Mouse (Mus musculus) right cerebral cortex, adult 18-20 months (tissue): ENCODE measurements around the gene Kcne1.

Experiments used
- DNase-seq: peaks from one replicate; pipeline ENCODE4 v3.0.0; 2022; ENCODE audit warnings: mixed read lengths

Gene Kcne1

DNA sequence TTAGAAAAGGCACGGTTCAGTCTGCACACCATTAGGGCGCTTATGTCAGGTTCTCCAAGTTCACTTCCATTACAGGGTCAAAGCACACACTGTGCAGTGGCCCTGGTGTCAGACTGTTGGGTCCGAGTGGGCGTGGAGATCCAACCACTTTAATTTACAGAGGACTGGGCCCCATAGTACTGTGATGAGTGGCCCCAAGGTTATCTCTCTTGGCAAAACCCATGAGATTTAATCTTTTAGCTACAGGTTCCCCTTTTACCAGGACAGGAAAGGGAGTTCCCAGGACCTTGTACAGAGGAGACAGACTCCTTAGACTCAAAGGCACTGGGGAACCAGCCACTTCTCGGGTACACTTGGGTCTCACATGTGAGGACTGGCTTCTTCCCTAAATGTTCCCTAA is 3.9 kb downstream of the Kcne1 start:
- no peak for DNase-seq

DNA sequence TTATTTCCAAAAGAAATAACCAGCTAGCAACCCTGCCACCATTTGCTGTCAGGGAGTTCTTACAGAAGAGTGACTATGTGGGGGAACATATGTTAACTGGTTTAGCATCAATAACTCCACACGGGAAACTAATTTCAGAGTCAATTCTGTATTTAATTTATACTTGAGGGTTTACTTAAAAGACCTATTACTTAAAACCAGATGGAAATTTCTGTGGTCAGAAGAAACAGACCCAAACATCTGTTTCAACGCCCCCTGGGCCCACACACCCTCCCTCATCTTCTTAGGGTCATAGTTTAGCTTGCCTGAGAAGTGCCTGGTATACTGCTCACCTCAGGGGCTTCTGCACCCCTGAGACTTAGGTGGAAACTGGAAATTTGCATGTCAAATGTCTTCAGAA is 5.4 kb downstream of the Kcne1 start:
- no peak for DNase-seq

DNA sequence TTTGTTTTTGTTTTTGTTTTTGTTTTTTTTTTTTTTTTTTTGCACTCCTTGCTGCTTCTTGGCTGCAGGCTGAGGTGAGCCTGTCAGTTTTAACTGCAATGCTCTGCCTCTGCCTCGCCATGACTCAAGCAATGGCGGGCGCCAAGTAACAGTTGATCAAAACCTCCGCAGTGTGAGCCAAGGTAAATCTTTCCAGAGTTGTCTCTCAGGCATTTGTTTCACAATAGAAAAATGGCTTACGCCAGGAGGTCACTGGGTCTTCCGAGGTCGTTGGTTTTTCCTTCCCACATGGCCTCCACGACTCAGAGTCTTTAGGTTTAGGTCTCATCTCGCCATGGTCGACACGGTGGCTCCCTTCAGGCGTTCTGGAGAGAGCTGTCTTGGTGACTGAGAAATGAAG is 6.0 kb downstream of the Kcne1 start:
- DNase-seq, result no peak

DNA sequence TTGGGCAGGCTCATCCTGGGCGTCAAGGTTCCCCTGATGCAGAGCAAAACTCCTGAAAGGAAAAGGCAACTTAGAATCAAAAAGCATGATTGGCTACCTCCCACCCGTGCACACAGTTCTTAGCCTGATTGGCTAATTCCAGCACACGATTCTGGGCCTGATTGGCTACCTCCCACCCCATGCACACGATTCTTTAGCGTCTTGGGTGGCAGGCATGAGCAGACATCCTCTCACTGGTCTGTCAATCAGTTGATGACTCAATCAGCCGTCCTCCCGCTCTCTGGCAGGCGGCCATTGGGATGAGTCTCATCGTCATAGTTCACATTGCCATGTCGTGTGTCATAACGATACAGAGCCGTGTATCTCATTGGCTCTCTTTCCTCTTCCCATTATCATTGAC is 10.3 kb downstream of the Kcne1 start:
- no peak for DNase-seq

DNA sequence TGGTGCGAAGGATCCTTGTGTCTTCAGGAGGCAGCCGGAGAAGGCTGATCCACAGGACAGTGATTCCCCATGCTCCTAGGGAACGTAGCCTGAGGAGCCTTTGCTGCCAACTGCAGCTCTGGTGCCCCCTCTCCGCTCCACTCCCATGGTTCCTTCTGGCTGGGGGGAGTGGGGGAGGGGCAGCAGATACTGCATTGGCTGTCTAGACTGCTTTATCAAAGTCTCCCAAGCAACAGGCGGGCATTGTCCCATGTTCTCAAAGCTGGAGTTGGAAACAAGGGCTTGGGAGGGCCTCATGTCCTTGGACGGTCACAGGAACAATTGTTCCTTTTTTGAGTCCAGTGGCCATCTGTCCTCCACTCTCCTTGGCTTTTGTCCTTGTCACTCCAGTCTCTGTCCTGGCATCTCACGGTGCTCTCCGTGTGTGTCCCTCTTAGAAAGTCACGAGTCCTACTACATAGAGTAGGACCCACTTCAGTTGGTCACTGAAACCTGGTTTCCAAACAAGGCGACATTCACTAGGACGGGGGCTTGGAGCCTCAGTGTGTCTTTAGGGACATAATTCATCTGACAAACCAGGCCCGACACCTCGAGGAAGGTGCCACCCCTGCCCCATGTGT is 12.9 kb downstream of the Kcne1 start:
- DNase-seq, result no peak

DNA sequence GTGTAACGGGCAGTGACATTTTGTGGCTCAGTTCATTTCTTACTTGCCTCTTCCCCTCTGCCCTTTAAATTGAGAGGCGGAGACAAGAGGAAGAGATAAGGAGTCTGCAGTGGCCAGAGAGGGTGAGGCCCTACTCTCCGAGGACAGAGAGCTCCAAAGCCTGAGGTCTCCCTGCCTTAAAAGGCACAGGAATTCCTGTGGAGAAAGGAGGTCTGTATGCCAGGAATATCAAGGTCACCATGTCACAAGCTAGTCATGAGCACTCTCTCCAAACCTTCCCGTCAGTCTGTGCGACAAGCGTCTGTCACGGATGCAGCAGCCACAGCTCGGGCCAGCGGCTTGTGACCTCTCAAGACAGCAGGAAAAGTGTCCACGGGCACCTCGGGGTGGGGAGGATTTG is 14.1 kb downstream of the Kcne1 start:
- no peak for DNase-seq

DNA sequence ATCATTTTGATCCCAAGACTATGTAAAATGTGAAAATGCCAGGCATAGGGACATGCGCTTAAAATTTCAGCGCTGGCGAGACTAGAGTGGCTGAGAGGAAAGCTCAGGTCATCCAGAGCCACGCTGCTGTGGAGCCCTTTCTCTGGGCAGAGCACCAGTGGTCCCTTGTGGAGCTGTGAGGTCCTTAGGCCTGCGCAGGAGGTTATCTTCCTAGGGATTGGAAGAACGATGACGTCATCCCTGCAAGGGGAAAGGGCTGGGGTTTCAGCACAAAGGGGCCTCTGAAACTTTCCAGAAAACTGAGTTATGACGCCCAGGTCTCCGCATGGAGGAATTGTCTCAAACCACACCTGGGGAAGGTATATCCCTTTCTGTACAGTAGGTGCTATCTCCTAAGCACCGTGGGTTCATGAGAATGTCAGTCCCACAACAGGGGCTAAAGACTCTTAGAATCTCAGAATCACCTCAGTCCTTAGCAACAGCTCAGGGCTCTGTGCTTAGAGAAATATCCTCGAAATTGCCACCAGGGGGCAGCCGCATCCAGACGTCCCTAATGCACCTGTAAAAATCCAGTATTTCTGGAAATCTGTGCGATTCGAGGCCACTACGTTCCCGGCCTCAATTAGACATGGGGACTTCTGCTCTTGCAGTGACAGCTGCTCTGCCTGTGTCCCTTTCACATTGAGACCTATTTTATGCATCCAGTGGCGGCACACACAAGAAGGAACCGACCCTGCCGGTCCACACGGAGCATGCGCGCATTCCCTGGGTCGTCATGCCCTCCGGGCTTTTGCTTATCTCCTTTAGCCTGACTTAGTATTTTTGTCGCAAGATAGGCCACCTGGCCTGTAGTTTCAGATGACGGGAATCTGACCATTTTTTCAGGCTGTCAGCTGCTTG is 18.4 kb downstream of the Kcne1 start:
- peak; percentile 74 for DNase-seq

DNA sequence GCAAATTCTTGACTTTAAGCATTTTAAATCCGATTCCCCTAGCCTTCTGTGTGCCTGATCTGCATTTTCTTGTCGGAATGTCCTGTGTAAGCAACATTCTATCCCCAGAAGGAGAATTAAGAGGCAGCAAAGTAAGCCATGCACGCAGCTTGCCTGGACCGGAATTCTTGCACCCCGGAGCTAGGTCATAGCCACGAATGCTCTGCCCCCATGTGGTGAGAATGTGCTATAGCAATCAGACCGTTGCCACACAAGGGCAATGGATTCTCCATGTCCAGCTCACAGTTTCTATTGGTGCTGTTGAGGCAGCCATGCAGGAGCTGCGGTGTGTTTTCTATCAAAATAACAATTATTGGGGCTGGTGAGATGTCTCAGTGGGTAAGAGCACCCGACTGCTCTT is 23.0 kb downstream of the Kcne1 start:
- DNase-seq, result peak; percentile 67

DNA sequence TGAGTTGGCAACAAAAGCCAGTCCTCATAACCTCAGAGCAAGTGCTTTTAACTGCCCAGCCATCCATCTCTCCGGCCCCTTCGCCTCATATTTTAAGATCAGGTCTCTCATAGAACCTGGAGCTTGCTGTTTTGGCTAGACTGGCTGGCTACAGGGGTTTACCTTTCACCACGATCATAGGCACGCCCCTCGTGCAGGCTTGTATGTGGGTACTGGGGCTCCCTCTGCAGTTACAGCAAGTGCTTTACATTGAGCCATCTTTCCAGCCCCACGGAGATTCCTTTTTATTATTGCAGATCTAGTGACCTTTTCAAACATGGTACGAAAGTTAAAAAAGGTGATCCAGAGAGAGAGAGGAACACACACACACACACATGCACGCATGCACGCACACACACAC is 24.7 kb downstream of the Kcne1 start:
- no peak for DNase-seq

DNA sequence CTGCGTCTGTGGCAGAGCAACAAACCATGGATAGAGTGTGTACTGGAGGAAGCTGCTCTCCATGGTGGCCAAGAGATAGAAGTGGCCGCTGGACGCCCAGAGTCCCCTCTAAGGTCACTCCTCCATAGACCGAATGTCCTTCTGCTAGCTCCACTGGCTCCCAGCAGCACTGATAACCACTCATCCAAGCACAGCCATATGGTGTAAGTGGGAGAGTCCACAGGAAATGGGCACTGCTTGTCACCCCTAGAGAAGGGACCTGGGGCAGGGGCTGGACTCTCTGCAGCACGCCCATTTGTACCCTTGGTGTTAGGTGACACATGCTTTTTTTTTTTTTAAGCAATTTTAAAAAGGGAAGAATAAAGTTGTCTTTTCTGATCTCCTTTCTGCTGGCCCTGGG is 28.3 kb downstream of the Kcne1 start:
- DNase-seq, result no peak

DNA sequence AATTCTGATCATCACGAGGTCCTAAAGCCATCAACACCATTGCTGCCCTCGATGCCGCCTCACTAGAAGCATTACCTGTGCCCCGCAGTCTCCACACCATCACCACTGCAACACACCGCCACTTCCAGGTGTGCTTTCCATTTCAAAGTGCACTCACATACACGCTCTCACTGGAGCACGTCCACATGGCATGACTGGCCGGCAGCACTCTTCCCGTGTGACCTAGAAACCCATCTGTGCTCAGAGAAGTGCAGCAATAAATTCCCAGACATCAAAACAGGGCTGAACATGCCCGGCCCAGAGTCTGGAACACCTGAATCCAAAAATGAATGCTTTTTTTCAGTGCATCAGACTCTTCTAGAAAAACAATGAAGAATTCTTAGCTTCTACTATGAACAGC is 31.4 kb downstream of the Kcne1 start:
- DNase-seq, result no peak

DNA sequence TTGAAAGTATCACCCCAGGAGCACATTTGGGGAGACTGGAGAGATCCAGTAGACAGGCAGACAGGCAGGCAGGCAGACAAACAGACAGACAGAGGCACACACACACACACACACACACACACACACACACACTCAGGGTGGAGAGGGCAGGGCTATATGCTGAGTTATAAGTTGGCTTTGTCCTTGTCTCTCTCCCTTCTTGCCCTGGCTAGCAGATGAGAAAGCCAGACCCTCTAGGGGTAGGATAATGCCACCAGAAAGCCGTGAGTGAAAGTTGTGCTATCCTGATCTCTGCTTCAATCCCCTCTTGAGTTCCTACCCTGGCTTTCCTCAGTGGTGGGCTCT is 34.2 kb downstream of the Kcne1 start:
- DNase-seq, result no peak

DNA sequence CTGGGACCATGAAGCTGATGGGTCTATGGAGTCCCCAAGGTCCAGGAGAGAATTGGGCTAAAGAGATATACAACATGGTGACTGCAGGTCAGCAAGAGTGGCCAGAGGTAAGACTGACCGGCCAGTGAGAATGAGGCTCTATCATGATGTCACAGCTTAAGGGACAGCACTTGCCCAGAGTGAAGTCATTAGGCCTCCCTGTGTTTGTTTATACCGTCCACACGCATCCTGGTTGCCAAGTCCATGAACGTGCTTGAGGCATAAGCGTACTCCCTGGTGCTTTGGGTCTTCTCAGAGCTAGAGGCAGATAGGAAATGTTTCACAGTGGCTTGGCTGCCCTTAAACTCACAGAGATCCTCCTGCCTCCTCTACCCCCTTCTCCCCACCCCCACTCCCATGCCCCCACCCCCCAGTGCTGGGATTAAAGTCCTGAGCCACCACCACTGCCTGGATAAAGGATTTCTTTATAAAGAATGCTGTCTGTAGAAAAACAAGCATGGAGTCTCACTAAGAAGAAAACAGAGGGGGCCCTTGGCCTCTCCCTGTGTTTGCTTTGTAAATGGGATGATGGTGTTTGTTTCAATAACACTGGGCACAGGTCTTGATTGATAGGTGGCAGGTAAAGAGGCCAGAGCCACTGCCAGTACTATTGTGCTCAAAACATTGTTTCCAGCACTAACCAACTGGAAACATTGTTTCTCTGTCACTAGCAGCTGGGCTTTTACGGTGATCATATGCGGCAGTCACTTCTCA is 34.8 kb downstream of the Kcne1 start:
- DNase-seq, result no peak

DNA sequence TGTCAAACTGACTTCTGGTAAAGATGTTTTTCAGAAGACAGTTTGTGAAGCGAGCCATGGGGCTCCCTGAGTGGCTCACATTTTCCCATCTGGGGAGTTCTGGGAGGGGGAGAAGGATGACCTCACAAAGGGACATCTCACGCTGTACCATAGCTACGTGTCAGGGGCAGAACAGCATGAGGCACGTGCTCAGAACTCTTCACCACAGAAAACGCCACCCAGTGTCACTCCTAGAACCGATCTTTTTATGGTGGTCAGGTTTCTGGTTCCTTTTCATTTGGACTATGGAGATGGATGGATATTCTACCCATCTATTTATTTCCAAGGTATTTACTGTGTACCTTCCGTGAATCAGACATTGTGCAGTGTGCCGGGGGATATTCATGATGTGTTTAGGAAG is 37.9 kb downstream of the Kcne1 start, which contains the start of gene Fam243:
Fam243 (minus strand) TSS at position 101 of the 400 bp plus-strand sequence.
- no peak for DNase-seq

DNA sequence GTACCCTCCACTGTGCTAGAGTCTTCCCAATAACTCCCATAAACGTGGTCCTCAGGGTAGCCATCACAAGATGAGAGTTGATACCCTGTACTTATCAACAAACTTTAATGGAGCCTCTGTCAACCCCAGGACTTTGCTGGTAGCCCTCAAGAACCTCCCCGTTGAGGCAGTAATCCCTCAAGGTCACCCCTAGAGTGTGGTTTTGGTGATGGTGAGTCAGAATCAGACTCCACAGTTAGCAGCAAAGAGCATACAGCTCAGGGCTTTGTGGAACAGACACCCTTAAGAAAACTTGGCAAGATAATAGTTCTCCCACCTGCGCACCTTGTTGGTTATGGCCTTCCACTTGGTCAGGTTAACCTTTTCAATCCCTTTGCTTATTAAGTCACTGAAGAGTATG is 38.9 kb downstream of the Kcne1 start:
- no peak for DNase-seq

DNA sequence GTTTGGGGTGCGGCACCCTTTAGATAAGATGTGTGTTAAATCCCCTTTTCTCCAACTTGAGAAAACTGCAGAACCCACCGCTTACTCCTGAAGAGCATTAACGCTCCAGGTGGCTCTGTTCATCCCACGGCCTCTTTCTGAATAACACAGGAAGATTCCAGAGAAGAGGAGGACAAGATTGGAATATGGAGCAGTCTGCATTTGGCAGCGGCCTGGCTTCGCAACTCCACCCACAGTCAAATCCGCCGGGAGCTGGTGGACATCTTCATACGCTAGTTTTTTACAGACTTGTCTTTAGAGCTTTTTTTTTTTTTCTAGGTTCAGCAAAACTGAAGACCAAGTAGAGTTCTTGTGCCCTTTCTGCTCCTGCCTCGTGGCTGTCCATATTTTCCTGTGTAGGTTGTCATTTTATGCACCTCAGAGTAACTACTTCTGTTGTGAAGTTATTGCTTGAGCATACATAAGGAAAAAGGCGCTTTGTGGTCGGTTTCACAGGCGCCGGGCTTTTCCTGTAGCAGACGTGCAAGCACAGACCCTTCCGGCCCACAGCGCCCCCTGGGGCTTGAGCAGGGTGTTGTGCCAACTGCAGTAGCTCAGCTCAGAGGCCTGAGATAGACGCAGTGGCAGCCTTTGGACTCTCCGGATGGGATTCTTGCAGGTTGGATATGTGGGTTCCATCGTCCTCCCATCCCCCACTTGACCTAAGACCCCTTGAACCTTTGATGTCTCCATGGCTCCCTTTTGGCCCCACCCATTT is 39.7 kb downstream of the Kcne1 start:
- DNase-seq, result peak; percentile 78

DNA sequence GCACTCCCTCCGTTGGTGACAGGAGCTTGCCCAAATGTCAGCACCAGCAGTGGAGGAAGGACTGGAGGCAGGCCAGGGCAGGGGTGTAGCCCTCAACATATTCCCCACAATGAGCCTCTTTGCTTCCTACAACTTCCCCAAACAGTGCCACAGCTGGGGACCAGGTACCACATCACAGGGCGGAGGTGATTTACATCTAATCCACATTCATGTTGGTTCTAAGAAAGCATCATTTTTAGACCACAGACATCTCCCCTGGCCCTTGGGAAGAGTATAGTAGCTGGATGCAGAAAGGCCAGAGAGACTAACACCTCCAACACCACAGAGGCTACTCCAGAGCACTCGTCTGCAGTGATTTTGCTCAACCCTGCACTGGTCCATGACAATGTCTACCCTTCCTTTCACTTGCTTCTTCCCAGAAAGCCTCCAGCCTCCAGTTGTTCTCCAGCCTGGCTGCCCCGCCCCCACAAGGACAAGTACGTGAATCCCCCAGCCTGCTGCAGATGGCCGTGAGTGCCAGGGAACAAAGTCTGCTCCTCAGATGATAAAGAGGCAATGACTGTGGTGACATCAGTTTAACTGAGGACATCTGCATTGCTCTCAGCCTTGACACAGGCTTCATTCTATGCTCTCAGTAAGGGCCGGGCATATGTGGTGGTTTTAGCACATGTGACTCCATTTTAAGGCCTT is 43.1 kb downstream of the Kcne1 start:
- no peak for DNase-seq

DNA sequence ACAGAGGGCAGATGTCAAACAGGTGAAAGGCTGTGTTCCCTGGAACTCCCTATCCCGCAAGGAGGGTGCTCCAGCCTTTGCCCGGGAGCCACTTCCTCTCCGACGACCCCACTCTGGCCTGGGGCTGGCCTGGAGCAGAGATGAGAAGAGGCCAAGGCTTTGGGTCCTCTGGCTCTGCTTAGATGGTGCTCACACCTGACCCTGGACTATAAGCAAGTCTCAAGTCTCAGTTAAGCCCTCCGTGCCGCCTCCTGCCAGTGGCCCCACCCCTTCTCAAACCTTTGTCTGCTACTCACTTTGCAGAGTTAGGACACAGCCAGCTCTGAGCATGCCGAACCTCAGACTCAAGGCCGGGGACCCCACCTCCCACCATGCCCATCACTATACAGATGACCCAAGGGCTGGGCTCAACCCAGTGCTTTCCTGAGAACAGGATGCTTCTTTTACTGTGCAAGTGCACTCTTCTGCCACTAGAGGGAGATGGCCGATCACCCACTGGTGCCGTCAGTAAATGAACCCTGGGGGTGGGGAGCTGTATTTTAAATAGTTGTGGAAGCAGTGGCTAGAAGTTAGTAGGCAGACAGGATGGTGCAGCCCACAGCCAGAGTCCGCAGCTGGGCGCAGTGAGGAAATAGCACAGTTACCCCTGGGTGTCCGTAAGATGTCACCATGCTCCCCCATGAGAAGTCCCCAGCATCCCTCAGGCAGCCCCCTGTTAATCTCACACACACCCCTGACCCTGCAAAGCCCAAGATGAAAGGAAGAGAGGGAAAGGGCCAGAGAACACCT is 45.1 kb downstream of the Kcne1 start:
- peak; percentile 41 for DNase-seq

DNA sequence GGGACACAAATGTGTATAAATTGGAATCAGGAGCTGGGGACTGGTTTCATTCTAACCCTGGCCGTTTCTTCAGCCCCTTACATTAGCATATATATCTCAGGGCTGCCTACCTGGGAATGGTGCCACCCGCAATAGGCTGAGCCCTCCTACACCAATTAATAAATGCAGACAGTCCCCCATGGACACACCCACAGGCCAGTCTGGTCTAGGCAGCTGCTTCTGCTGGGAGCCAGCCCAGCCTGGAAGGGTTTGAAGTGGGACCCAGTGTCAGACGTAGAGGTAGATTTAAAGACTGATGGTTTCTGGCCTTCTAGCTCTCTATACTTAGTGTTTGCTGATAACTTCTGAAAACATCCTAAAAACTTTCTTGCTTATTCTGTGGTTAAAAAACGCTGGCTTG is 50.1 kb downstream of the Kcne1 start:
- DNase-seq, result no peak

DNA sequence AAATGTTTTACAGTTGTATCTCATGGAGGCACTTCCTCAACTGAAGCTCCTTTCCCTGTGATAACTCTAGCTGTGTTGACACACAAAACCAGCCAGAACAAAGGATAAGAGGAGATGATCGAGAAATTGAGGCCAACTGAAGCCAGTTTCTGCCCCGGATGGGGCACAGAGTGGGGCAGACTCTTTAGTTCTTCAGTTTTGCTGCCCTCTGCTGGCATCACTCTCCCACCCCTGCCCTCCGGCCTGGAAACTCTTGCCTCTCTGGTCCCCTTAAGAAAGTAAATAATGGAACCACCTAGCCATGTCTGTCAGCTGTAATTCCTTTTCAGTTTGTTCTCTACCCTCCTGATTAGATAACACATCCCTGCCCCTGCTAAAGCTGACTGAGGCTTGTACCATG is 51.3 kb downstream of the Kcne1 start:
- no peak for DNase-seq

DNA sequence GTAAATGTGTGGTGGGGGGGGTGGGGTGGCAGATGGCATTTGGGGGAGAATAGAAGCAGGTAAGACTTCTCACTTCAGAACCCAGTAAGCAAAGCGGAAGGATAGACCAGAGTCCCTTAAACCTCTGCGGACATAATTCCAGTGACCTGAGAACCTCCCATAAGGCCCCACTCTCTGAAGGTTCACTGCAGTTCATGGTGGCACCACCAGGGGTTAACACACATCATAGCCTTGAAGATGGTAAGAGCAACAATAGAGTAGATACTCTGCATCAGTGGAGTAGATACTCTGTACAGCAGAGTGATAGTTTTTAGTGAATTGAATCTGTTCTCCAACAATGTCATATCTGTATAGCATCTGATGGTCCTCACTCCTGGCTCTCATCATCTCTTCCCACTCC is 53.7 kb downstream of the Kcne1 start:
- DNase-seq, result no peak

DNA sequence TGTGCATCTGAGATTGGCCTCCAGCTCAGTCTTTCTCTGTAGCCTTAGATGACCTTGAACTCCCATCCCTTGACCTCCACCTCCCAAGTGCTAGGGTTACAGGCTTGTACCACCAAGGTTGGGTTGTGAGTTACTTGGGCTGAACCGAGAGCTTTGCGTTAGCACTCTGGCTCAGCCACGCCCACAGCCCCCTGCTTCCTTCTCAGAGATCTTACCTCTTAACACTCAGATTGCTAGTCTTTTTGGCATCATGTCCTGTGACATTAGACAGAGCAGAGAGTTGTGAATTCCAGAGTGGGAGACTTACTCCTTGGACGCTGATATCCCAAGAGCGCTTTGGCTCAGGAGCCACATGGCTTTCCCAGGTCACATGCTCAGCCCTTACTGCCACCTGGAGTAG is 56.8 kb downstream of the Kcne1 start:
- DNase-seq, result no peak
